Mouse (Mus musculus): Measurements from ENCODE around the gene Rbfox2.
"Not testable (repeated sequence)": the region's sequence is repeated elsewhere in the genome, so short reads cannot be mapped to it uniquely, and the experiment has no call there.

The Rbfox2 gene

DNA sequence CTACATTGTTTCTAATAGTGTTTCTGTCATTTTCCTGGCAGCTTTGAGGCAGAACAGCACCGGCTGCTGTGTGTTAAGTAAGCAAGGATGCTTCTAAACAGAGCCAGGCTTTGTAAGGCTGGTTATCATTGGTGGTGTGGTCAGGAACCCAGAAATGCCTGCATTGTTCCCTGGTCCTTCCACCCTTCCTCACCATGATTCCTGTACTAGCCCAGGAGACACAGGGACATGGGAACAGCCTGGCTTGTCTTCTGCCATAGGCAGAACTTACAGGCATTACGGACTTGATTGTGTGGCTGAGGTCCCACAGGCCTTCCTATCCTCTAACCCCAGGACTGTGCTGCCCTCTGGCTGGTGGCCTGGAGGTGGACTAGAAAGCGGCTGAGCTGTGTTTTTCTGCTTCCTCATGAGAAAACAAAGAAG, 238.4 kb downstream of the Rbfox2 start:
- DNase-seq (ENCODE audit: low spot score in 2 of 2), result no peak

DNA sequence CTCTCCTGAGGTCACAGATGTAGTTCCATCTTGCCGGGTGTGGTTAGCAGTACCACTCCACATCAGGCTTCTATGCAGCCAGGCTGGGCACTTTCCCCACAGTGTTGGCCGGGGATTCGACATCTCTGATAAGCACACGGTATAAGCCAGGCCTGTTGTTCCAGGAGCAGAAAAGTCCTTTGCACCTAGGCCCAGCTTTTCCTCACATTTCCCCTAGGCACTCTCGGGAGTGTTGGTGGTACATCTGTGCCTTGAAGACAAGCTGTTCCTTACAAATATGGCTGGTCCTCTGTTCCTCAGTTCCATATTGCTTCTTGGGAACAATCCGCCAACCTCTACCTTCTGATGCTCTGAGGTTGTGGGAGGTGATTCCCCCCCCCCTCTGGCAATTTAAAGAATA, 240.6 kb downstream of the Rbfox2 start:
- no peak for DNase-seq (ENCODE audit: low spot score in 2 of 2)

DNA sequence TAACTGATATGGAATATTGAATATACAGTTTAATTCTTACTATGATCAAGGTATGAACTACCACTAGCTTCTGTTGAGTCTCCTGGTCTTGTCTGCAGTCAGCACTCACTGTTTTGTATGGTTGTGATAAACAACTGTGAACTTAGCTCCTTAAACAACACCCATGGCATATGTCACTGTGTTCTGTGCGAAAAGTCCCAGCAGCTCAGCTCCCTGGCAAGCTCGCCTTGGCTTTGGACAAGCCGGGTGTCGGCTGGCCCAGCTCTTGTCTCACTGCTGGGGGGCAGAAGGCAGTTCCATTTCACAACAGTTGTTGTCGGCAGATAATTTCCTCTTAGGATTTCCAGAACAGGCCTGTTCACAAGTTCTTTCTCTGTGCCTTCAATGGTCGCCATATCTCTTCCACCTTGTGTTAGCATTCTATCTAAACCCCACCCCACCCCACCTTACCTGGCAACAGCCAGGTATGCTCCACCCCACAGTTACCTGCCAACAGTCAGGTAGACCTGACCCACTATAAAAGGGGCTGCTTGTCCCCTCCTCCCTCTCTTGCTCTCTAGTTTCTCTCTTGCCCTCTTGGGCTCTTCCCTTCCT, 241.4 kb downstream of the Rbfox2 start:
- DNase-seq (ENCODE audit: low spot score in 2 of 2), result no peak

DNA sequence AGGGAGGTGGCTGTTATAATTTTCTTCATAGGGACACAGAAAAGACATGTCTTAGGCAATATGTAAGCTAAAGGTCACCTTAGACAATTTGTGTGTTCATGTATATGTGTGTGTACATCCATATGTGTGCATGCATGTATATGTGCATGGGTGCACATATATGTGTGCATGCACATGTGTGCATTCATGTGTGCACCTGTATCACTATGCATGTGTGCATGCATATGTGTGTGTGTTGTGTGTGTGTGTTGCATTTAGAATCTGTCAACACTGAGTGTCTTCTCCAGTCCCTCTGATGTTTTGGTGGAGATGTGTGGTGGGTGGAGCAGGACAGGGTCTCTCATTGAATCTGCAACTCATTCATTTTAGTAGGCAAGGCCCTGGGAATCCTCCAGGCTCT, 244.1 kb downstream of the Rbfox2 start:
- no peak for DNase-seq (ENCODE audit: low spot score in 2 of 2)

DNA sequence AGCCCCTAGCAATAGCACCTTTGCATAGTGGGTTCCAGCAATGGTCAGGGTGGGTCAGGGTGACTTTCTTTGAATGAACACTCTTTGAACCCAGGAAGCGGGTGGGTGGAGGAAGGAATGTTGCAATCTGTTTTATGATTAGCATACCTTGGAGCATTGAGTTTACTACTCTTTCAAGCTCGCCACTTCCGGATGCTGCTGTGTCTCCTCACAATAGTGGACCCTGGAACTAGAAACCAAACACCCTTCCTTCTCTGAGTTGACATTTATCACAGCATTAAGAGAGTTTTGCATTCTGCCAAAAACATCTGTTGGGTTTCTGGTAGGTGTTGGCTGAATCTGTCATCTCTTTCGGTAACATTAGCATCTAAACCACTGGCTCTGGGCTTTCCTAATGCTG, 247.4 kb downstream of the Rbfox2 start:
- not testable (repeated sequence) for DNase-seq (ENCODE audit: low spot score in 2 of 2)

DNA sequence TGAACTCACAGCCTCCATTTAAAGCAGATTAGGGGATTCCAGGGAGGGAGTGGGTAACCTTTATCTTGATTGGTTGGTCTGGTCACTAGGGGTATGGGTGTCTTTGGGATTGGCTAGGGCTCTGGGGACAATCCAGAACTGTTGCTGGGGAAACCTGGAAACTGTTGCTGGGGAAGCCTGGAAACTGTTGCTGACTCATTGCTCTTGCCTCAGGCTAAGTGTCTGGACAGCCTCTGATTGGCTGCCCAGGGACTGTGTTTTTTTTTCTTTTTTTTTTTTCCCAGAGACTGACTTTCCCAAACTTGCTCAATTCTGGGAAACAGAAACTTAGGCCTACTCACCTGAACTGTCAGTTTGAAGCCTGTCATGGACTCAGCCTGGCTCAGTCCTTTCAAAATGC, 248.2 kb downstream of the Rbfox2 start:
- no peak for DNase-seq (ENCODE audit: low spot score in 2 of 2)

DNA sequence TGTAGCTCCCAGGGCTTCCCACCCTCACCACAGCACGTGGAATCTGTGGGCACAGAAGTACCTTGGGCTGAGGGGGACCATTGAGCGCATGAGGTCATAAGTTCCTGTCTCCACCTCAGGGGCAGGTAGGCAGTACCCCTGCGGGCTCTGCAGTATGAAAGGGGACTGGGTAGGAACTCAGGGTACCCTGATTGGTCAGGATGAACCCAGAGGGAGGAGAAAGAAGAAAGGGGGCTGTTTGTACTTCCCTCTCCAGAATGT, 250.1 kb downstream of the Rbfox2 start:
- no peak for DNase-seq (ENCODE audit: low spot score in 2 of 2)

DNA sequence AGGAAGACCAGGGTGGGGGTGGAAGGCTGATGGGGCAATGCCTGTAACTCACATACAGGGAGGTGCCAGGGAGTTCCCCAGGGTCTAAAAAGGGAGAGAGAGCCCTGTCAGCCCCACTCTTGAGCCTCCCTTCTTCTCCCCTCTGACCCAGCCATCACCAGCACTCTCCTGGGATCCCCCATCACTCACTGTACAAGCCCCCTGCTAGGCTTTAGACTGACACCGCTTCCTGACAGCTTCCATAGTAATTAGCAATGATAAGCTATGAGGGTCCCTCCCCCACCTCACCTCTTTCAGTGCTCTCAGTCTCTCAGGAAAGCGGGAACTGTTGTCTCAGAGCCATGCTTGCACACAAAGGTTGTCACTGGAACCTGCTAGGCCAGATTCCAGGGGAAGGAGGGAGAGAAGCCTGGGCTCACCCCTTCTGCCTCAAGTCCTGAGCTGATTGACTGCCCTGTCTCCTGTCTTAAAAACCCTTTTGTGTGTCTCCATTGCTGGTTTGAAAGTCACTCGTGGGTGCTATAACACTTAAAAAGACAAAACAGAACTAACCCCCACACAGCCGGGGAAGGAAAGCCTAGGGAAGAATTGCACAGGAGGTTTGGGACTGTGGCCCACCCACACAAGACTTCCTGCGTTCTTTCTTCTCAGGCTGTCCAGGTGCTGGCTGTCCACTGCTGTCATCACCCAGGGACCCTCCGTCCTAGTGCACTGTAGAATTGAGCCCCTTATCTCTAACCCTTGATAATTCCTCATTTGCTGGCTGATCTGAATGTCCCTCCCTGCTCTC, 250.6 kb downstream of the Rbfox2 start:
- no peak for DNase-seq (ENCODE audit: low spot score in 2 of 2)

DNA sequence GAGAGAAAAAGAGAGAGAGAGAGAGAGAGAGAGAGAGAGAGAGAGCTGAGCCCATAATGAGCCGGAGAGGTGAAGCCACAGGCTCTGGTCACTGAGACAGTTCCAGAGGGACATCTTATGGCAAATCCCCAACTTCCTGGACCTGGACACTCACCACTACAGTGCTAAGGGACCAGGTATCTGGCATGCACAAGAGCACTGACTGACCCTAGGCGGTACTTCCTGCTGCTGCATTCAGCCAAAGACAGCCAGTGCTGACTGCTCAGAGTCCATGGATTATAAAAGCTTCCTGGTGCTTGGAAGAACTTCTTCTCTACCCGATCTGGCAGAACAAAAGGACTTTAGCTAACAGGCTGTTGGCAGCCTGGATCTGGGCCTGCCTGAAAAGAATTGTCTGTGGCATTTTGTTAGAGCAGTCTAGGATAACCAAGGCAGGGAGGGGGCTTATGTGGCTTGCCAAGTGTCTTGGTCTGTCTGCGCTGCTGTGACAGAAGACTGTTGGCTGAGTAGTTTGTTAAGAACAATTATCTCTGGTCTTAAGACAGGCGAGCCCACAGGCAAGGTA, 252.1 kb downstream of the Rbfox2 start:
- no peak for DNase-seq (ENCODE audit: low spot score in 2 of 2)

DNA sequence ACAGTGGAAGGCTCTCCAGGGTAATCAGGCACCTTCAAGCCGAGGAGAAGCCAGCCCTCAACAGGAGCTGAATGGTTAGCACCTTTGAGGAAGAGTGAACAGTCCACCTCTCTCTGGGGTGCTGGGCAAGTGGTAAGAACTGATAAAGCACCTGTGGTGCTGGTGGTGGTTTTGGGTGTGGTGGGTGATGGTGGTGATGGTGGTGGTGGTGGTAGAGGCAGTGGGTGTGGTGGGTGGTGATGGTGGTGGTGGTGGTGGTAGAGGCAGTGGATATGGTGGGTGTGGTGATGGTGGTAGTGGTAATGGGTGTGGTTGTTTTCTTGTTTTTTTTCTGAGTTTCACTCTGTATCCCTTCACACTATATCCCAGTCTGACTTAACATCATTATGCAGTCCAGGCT, 253.8 kb downstream of the Rbfox2 start:
- DNase-seq (ENCODE audit: low spot score in 2 of 2), result no peak

DNA sequence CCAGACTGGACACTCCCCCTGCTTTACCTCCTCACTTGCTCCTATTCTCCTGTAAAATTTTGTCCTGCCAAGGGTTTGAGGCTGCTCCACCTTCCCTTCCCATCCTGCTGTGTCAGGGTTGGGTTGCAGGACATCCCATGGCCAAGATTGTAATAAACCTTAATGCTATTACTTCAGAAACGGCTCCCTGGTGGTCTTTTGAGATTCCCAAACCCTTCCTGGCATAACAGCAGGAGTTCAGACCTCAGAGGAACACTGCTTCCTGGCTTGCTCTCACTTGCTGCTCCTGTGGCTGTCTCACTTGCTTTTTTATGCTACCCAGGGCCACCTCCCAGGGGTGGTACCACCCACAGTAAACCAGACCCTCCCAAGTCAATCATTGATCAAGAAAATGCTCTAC, 254.6 kb downstream of the Rbfox2 start:
- no peak for DNase-seq (ENCODE audit: low spot score in 2 of 2)

DNA sequence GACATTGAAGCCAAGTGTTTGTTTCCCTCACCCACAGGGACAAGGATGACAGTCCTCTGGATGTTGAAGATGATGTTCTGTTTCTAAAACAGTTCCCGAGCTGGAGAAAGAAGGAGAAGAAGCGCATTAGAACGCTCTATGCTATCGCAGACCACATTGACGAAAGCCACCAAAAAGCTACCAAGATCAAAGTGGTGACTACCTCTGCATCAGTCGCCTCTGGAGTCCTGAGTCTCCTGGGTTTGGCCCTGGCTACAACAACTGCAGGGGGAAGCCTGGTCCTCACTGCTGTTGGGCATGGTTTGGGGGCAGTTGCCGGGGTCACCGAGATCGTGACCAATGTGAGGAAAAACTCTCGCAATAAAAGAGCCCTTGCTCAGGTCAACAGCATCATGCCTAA, 256.2 kb downstream of the Rbfox2 start, which contains the start of gene Mb:
TSS of gene Mb (minus strand) at position 101 of the 400 bp plus-strand sequence.
- DNase-seq (ENCODE audit: low spot score in 2 of 2), result no peak

DNA sequence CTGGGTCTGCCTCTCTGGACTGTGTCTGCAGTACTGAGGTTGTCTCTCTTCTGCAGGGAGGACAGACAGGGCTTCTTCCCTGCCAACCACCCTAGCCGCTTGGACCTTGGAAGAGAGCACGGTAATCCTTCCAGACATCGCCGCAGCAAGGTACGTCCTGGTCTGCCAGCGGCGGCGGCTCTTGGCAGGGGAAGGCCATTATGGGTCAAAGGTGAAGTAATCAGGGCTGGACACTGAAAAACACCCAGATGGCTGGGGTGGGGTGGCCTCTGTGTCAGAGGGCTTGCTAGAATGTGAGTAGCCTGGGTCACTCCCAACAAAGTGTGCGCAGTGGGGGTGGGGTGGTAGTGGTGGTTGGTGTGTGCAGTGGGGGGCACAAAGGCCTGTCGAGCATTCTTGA, 261.2 kb downstream of the Rbfox2 start:
- DNase-seq (ENCODE audit: low spot score in 2 of 2), result no peak

DNA sequence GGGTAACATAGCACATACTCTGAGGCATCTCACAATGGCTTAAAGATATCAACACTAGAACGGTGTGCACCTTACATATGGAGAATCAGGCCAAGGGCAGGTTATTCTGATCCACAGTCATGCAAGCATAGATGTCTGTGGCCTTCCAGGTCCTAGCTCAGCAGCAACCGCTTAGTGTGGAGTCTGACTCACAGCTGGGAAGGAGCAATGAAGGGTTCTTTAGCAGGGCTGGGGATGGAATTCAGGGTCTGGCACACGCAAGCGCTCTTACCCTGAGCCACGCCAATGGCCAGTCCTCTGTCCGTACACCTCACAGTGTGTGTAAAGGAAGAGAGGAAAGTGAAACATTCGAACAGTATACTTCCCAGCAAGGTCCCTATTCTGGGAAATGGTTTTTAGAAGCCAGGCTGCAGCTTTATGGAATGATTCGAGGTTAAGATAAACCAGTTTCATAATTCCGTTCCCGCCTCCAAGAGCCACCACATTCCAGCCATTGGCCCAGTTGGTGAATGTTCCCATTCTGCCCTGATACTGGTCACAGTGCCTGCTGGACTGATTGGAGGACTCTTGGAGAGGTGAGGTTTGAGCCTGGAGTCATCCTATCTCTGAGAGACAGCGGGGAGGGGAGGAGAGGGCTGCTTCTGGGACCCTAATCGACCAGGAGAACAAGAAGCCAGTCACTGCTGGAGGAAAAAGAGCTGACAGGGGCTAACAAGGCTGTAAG, 262.0 kb downstream of the Rbfox2 start, which contains the start of gene Apol6:
TSS of gene Apol6 (plus strand) at position 133 of the 724 bp plus-strand sequence.
- no peak for DNase-seq (ENCODE audit: low spot score in 2 of 2)

DNA sequence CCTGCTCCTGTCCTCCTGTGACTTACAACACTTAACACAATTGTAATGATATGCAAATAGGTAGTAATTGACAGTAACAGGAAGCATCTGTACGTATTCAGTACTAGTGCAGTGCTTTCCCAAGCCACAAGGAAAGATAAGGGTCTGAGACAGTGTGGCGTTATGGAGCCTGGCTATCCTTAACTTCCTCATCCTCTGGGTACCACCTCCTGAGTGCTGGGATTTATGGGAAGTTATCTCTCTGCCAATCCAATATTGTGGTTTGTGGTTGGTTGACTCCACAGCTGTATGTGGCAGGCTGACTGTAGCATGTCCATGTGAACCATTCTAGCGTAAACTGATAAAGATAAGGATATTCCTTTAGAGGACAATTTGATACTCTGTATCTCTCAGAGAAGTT, 266.0 kb downstream of the Rbfox2 start:
- DNase-seq (ENCODE audit: low spot score in 2 of 2), result no peak

DNA sequence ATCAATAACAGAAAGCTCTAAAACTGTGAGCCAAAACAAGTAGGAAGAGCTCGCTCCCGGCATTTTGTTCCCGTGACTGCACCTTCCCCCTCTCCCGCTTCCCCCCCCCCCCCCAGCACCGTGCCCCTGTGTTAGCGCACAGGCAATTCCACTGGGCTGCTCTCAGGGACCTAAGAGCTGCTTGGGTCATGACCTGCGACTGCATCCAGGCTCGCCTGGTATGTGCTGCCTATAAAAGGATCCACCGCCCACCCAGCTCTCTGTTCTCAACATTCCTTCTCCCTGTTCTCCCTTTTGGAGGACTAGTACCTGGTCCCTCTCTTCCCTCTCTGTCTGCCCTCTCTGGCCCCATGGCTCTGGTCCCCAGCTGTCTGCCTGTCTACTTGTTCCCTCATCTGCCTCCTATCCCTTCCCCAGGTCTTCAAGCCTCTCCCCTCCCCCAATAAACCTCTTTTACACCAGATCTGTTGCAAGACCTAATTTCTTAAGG, 267.5 kb downstream of the Rbfox2 start:
- no peak for DNase-seq (ENCODE audit: low spot score in 2 of 2)

DNA sequence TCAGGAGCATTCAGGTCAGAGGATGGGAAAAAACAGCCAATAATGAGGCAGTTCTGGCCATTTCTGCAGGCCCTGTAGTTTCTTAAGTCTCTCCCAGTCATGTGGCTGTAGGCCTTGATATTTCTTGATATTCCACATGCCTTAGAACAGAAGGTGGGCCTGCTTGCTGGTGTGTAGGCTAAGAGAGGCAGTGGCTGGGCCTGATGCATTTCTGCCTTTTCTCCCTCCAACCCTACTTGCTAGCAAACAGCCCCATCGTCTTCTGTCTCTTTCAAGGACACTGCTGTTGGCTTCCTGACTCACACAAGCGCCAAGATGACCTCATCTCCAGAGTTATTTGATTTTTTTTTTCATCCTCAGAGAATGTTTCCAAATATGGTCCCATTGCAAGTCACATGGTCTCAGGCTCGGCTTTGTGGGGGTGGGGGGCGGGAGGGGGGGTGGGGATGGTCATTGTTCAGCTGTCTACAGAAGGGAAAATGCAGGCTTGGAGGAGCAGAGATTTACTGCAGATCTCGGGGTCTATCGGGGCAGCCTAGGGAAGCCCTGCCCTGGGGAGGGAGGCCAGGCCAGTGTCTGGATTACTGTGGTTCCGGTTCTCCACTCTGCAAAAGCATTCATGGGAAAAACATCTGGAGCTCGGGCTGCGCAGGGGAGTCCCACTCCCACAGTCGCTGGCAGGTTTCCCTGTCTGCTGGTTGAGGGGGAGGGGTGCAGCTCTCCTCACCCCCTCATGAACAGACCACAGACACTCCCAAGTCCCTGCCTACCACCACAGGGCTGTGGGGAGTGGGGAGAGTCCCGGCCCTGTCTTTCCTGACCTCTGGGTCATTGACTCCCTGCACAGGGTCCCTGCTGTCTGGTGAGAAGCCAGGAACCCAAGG, 269.3 kb downstream of the Rbfox2 start:
- DNase-seq (ENCODE audit: low spot score in 2 of 2), result no peak

DNA sequence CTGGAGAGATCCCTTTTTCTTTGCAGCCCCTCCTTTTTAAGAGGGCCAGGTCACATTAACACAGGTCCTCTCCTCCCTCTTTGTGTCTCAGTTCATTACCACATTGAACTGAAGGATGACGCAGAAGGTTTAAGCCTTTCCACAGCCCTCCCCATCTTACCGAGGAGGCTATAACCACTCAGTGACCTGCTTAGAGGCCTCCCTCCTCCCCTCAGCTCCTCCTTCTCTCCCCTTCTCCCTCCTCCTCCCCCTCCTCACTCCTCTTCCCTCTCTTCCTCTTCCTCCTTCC, 269.9 kb downstream of the Rbfox2 start:
- DNase-seq (ENCODE audit: low spot score in 2 of 2), result no peak

DNA sequence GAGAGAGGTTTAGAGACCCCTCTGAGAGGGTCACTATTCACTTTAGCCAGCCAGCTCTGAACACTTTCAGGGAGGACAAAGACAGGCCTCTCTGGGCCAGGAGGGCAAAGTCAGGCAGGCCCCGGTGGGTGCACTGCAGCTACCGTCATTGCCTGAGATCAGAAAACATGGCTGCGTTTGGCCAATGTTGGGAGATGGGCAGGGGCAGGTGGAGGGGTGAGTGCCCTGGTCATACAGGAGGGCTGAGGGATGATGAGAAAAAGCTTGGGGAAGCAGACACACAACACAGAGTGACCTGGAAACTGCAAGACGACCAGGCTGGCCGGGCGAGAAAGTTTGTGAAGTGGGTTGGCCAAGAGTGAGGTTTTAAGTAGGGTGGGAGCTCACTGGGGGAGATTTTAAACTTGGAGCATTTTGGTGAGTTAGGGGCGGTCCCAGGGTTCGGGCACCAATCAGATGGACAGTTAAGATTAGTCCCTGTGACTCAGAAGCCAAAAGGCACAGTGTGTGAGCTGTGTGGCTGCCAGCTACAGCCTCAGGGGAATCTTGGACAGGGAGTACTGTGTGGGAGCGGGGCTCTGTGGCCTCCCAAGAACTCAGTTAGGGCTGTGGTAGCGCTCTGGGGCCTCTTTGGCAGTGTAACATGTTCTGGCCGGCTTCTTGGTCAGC, 270.4 kb downstream of the Rbfox2 start:
- no peak for DNase-seq (ENCODE audit: low spot score in 2 of 2)

DNA sequence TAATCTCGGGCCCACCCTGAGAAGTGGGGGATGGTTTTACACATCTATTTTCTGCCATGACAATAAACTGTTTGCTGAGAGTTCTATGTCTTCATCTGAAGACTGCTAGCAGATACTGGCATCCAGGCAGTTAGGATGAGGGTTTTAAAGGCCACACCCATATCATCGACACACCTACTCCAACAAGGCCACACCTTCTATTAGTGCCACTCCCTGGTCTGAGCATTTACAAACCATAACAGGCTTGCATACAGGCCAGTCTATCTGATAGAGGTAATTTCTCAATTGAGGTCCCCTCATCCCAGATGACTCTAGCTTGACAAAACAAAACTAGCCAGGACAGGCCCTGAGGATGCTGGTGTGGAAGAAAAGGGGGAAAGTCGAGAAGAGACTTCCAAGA, 271.2 kb downstream of the Rbfox2 start:
- DNase-seq (ENCODE audit: low spot score in 2 of 2), result no peak

DNA sequence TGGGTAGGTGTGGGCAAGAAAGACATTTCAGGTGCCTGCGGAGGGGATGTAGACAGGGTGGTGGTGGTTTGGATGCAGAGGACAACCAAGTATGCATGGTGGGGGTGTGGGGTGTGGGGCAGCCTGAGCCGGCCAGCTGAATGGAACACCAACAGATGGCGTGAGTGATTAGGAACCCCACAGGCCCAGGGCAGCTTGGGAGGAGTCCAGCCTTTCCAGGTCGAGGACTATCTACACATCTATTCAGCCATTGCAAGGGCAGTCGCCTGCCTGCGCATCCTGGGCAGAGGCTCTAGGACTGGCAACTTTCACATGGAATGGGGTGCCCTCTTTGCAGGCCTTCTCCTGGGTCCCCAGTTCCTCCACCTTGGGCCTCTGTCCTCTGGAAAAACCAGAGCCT, 272.3 kb downstream of the Rbfox2 start:
- DNase-seq (ENCODE audit: low spot score in 2 of 2), result no peak
